Mouse (Mus musculus) neural tube, embryonic 13.5 days (tissue): ENCODE measurements around the gene Lamc3. TPM values are rescaled to one million over a fixed set of nuclear protein-coding genes. Genes with fewer than 3 reads are reported as not detected.
A peak's percentile ranks its signal among the peaks of the same experiment; 100 is the strongest.

Source experiments
- ATAC-seq: fragments of 200-750 bp; cut with Nextera tagmentation; 2 replicates; pipeline ENCODE4 v1.8.0; 2017; ENCODE audit warnings: low read depth, mild to moderate bottlenecking, moderate TSS enrichment, moderate library complexity
- H3K27ac ChIP-seq: fragments of 300-500 bp; sonication (generic); replicated peaks from 2 replicates; pipeline ENCODE4 v1.5.1; 2015; ENCODE audit warnings: moderate library complexity, mild to moderate bottlenecking, inconsistent platforms
- H3K27me3 ChIP-seq: fragments of 300-500 bp; sonication (generic); 2 replicates; pipeline ENCODE4 v1.6.1; 2015; ENCODE audit warnings: mild to moderate bottlenecking, inconsistent platforms
- H3K36me3 ChIP-seq: fragments of 300-500 bp; sonication (generic); 2 replicates; pipeline ENCODE4 v1.6.1; 2015; ENCODE audit warnings: mild to moderate bottlenecking, inconsistent platforms
- H3K4me1 ChIP-seq: fragments of 300-500 bp; sonication (generic); replicated peaks from 2 replicates; pipeline ENCODE4 v1.6.1; 2015; ENCODE audit warnings: inconsistent platforms
- H3K4me2 ChIP-seq: fragments of 300-500 bp; sonication (generic); 2 replicates; pipeline ENCODE4 v1.6.1; 2015; ENCODE audit warnings: inconsistent platforms, mild to moderate bottlenecking, moderate library complexity
- H3K4me3 ChIP-seq: fragments of 300-500 bp; sonication (generic); 2 replicates; pipeline ENCODE4 v1.5.1; 2015; ENCODE audit warnings: mild to moderate bottlenecking, inconsistent platforms
- H3K9ac ChIP-seq: fragments of 300-500 bp; sonication (generic); 2 replicates; pipeline ENCODE4 v1.6.1; 2015; ENCODE audit warnings: moderate library complexity, mild to moderate bottlenecking, inconsistent platforms
- H3K9me3 ChIP-seq: fragments of 300-500 bp; sonication (generic); 2 replicates; pipeline ENCODE4 v1.6.1; 2016; ENCODE audit warnings: inconsistent platforms
- WGBS: fragments of 180-500 bp; shearing (Covaris S2); methylation state at CpG from one replicate; pipeline ENCODE4 v1.1.7; 2015; 5-methylcytosine and 5-hydroxymethylcytosine counted together
- polyA plus RNA-seq: library from polyadenylated mRNA; unstranded; fragments of >200 nt; fragmentation: Nextera tagmentation; extraction: Ambion mirVana; gene quantifications from 2 replicates; pipeline ENCODE4 v1.2.1, GENCODE M21; 2015

Lamc3 gene
- polyA plus RNA-seq, 1 experiment from 2014 or later, result 5.7 TPM

DNA sequence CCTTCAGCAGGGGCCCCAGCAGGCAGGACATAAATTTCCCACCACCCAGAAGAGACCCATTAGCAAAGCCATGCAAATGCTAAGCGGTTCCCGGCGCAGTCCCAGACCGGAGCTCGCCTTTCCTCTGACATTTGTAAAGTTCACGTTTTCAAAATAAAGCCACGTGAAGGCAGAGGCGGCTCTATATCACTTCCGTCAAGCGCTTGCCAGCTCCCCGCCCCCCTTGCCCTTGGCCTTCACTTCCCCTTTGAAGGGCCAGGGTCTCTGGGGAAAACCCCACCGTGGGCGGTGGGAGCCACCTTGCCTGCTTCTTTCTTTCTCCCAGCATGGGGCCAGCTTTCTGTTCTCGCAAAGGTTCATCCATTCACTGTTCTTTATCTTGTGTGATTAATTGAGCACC, 6.2 kb upstream of the Lamc3 start:
- H3K4me1 ChIP-seq, result peaks cover 33% of the 10 kb centered on the region
- peak overlapping the region; percentile 11; the same call in 1 of the 2 replicates for H3K4me2 ChIP-seq
- no peaks in the 10 kb centered on the region for H3K9me3 ChIP-seq
- peaks cover 45% of the 10 kb centered on the region for H3K27me3 ChIP-seq
- ATAC-seq, result no peak
- peak overlapping the region; percentile 12; the same call in 1 of the 2 replicates for H3K9ac ChIP-seq
- H3K36me3 ChIP-seq, result no peaks in the 10 kb centered on the region
- WGBS, result 2% methylated on average over 14 of the region's 14 CpGs
- H3K27ac ChIP-seq, result no peak overlapping the region
- H3K4me3 ChIP-seq, result no peak overlapping the region

DNA sequence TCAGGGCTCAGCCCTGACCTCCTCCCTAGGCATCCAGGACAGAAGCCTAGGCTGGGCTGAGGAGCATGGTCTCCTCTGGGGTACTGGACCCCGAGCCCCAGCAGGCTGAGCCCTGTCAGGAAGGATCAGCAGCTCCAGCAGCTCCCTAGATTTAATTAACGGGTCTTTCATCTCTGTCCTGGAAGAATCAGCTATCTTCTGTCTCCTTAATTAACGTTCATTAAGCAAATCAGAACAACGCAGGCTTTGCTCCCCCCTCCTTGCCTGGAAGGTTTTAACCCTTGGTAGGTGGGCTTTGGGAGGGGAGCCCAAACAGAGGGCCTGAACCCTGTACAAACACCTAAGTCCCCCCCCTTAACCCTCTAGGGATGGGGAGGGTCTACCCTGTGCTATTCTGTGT, 4.0 kb upstream of the Lamc3 start:
- WGBS, result 27% methylated on average over 4 of the region's 4 CpGs
- peaks cover 67% of the 10 kb centered on the region for H3K27me3 ChIP-seq

DNA sequence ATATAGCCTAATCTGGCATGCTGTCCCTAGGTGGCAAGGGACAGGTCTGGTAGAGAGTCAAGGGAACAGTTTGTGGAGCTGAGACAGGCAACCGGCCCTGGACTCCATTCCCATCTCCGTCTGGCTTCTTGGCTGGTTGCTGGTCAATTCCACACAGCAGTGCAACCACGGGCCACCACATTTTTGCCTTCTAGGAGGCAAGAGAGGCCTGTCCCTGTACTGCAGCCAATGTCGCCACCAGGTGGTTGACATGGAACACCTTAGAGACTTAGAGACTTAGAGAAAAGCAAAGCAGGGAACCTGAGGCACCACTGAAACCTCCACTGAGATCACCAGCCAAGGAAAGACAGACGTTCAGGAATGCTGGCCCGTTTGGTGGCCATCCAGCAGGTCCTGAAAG, 2.3 kb upstream of the Lamc3 start:
- H3K4me3 ChIP-seq, result no peak overlapping the region
- H3K9me3 ChIP-seq, result no peaks in the 10 kb centered on the region
- no peak overlapping the region for H3K9ac ChIP-seq
- ATAC-seq, result no peak
- peaks cover 85% of the 10 kb centered on the region for H3K27me3 ChIP-seq
- H3K36me3 ChIP-seq, result no peaks in the 10 kb centered on the region
- H3K27ac ChIP-seq, result no peak overlapping the region
- 31% methylated on average over 6 of the region's 6 CpGs for WGBS
- H3K4me1 ChIP-seq, result peaks cover 18% of the 10 kb centered on the region
- no peak overlapping the region for H3K4me2 ChIP-seq

More for the DNA sequence above, 4.0 kb upstream of the Lamc3 start:
- Histone ChIP-seq H3K4me3 (no peak overlapping the region), H3K9ac (no peak overlapping the region), H3K4me1 (peaks cover 32% of the 10 kb centered on the region), H3K36me3 (no peaks in the 10 kb centered on the region), H3K9me3 (no peaks in the 10 kb centered on the region), H3K4me2 (no peak overlapping the region), H3K27ac (no peak overlapping the region)
- ATAC-seq, result no peak

DNA sequence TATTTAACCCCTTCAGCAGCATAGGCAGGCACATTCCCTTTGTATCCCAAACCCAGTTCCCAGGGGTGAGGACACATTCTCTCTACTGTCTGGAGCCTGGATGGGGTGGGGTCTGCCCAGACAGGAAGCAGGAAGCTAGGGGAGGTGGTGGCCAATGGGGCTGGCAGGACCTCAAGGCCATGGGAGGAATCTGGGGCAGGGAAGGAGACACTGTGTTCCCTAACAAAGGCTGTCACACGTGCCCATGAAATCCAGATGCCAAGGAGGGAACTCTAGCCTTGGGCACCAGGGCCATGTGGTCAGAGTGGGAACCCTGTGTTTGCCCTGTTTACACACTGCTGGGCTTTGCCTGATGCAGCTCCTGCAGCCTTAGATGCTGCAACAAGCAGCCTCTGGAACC, 1.8 kb downstream of the Lamc3 start:
- H3K9ac ChIP-seq, result no peak overlapping the region
- H3K4me1 ChIP-seq, result peaks cover 24% of the 10 kb centered on the region
- WGBS, result 50% methylated on average over 1 of the region's 1 CpGs
- H3K36me3 ChIP-seq, result no peaks in the 10 kb centered on the region
- H3K4me3 ChIP-seq, result no peak overlapping the region
- 0 out of 2 replicates have a peak overlapping the region, but pooled peaks have one; percentile 40 for H3K4me2 ChIP-seq
- peaks cover 67% of the 10 kb centered on the region for H3K27me3 ChIP-seq
- no peak overlapping the region for H3K27ac ChIP-seq
- H3K9me3 ChIP-seq, result no peaks in the 10 kb centered on the region
- no peak for ATAC-seq

DNA sequence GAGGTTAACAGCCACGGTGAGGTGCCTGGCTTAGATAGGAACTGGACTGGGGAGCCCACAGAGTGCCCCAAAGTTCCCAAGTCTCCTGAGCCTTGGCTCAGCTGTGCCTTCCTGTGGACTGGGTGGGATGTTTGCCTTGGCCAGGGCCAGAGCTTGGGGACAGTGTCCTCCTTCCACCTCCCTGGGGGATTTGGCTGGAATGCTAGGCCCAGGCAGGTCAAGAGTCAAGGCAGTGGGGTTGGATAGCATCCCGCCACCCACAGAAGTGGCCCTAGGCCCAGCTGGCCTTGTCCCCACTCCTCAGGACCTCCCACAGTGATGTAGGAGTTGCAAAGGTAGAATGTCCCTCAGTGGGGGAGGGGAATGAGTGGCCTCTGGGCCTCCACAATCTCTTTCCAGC, 4.1 kb downstream of the Lamc3 start:
- Histone ChIP-seq H3K27me3 (peaks cover 44% of the 10 kb centered on the region), H3K4me2 (no peak overlapping the region), H3K36me3 (no peaks in the 10 kb centered on the region), H3K4me3 (no peak overlapping the region), H3K9me3 (no peaks in the 10 kb centered on the region), H3K27ac (no peak overlapping the region), H3K9ac (no peak overlapping the region), H3K4me1 (peaks cover 39% of the 10 kb centered on the region)
- WGBS, result 81% methylated on average over 2 of the region's 2 CpGs
- no peak for ATAC-seq

DNA sequence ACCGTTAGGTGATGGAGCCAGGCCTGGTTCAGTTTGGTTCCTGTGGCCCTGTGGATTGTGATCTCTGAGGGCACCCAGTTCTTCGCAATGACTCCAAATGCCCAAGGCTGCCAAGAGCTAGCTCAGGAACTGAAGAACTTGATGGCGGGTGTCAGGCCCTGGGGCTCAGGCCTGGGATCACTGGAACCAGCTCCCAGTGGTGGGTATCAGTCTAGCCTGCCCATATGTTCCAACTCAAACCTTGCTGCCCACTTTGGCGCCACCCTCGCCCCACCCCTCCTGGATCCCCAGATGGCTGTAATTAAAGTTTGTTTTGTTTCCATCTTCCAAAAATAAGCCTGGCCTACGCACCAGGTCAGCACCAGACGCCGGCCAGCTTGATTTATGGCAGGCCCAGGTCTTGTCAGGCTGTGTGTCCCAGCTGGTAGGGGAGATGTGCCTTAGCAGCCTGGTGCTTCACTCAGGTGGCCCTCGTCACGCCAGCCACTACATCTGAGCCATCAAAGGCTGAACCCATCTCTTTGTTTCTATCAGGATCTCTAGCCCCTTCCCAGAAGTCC, 6.1 kb downstream of the Lamc3 start:
- Histone ChIP-seq H3K4me1 (peaks cover 30% of the 10 kb centered on the region), H3K9ac (no peak overlapping the region)

DNA sequence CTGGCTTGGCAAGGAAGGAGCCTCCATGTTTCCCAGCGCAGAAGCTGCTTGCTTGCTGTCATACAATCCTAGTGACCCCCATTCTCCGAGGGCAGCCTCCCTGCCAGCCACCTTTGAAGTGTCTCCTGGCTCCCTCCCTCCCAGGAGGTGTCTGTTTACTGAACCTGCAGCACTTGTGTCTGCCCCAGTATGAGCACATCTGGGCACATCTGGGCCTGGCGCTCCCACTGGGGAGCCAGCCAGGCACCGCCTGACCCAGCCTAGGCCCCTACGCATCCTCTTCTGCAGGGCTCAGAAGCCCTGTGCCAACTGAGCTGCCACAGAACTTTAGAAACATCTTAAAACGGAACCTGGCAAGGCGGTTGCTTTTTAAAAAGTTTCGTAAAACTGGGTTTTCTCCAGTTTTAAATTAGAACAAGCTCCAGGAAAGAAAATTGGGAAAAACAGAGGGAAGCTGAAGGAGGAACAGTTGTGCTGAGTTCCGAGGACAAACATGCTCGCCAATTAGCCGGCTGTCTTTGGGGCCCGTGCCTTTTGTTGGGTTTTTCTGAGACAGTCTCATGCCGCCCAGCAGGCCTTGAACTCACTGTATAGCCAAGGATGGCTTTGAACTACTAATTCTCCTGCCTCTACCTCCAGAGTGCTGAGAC, 7.3 kb downstream of the Lamc3 start:
- Histone ChIP-seq H3K4me1 (peaks cover 30% of the 10 kb centered on the region), H3K4me2 (no peak overlapping the region), H3K9me3 (no peaks in the 10 kb centered on the region), H3K9ac (no peak overlapping the region), H3K27ac (no peak overlapping the region), H3K27me3 (peaks cover 12% of the 10 kb centered on the region; the same call in 1 of the 2 replicates), H3K4me3 (no peak overlapping the region), H3K36me3 (no peaks in the 10 kb centered on the region)
- 53% methylated on average over 13 of the region's 13 CpGs for WGBS
- ATAC-seq, result no peak

More for the DNA sequence above, 6.1 kb downstream of the Lamc3 start:
- H3K27ac ChIP-seq, result no peak overlapping the region
- ATAC-seq, result no peak
- peaks cover 24% of the 10 kb centered on the region for H3K27me3 ChIP-seq
- no peaks in the 10 kb centered on the region for H3K36me3 ChIP-seq
- no peak overlapping the region for H3K4me3 ChIP-seq
- H3K4me2 ChIP-seq, result no peak overlapping the region
- 57% methylated on average over 10 of the region's 10 CpGs for WGBS
- no peaks in the 10 kb centered on the region for H3K9me3 ChIP-seq

DNA sequence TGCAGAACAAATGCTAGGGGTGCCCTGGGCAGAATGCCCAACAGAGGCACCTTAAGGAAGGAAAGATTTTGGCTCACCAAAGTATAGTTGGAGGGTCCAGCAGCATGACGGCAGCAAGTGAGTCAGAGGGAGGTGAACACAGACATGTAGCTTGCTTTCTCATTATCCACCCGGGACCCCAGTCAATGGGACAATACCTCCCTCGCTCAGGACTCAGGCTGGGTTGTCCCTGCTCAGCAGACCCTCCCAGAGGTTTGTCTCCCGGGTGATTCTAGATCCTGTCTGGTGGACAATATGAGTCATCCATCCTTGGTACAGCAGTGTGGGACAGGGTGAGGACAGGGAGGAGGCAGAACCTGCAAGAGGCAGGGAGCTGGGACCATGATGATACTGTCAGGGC, 13.8 kb downstream of the Lamc3 start:
- Histone ChIP-seq H3K9me3 (no peaks in the 10 kb centered on the region), H3K27me3 (no peaks in the 10 kb centered on the region), H3K4me1 (peaks cover 17% of the 10 kb centered on the region), H3K36me3 (no peaks in the 10 kb centered on the region), H3K9ac (no peak overlapping the region), H3K4me2 (no peak overlapping the region), H3K27ac (no peak overlapping the region), H3K4me3 (no peak overlapping the region)
- no peak for ATAC-seq
- 68% methylated on average over 4 of the region's 4 CpGs for WGBS

DNA sequence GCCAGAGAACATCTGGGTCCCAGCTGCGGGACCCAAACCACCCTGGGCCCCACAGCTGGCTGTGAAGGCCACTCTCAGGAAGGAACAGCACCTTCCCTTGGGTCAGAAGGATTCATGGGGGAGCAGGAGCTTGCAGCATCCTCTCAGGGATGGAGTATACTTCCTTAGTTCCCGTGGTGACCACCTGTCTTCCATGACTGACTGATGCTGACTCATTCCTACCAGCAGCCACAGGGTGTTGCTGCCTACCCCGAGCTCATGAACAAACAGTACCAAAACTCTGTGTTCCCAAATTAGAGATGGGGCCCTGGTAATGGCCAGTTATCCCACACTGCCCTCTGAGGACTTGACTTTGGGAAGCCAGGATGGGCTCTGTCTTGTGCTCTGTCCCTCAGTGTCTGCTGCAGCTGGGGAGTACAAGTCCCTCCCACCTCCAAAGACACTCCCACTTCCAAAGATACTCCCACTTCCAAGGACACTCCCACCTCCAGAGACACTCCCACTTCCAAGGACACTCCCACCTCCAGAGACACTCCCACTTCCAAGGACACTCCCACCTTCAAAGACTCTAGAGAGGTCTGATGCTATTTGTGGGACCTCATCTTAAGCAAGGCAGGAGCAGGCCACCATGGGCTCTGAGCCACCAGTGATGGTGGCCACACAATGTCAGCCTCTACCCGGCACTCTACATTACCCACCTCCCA, 14.7 kb downstream of the Lamc3 start:
- Histone ChIP-seq H3K4me1 (peaks cover 17% of the 10 kb centered on the region), H3K27me3 (no peaks in the 10 kb centered on the region), H3K4me3 (no peak overlapping the region), H3K4me2 (no peak overlapping the region), H3K27ac (no peak overlapping the region), H3K9me3 (no peaks in the 10 kb centered on the region), H3K9ac (no peak overlapping the region), H3K36me3 (no peaks in the 10 kb centered on the region)
- WGBS, result 57% methylated on average over 4 of the region's 4 CpGs
- no peak for ATAC-seq

DNA sequence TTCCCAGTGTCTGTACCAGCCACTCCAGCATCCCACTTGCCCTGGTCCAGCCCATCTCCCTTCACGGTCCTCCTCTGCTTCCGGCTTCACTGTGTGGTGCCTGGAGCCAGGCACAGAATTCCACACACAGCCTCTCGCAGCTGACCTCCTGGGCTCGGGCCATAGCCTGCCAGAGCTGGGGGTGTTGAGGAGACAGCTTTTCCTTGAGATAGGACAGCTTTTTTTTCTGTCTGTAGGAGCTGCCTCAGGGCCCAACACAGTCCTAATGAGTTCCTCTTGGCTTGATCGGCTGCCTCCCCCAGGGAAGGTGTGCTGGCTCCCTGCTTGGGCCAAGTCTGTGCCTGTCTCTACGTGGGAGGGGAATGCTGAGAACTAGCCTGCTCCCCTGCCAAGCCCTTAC, 17.0 kb downstream of the Lamc3 start:
- no peak for ATAC-seq
- no peaks in the 10 kb centered on the region for H3K27me3 ChIP-seq
- H3K27ac ChIP-seq, result no peak overlapping the region
- whole genome bisulfite sequencing, result 20% methylated on average over 6 of the region's 6 CpGs
- H3K4me2 ChIP-seq, result no peak overlapping the region
- H3K9ac ChIP-seq, result no peak overlapping the region
- H3K4me3 ChIP-seq, result no peak overlapping the region
- no peaks in the 10 kb centered on the region for H3K36me3 ChIP-seq
- peaks cover 17% of the 10 kb centered on the region for H3K4me1 ChIP-seq
- H3K9me3 ChIP-seq, result no peaks in the 10 kb centered on the region

DNA sequence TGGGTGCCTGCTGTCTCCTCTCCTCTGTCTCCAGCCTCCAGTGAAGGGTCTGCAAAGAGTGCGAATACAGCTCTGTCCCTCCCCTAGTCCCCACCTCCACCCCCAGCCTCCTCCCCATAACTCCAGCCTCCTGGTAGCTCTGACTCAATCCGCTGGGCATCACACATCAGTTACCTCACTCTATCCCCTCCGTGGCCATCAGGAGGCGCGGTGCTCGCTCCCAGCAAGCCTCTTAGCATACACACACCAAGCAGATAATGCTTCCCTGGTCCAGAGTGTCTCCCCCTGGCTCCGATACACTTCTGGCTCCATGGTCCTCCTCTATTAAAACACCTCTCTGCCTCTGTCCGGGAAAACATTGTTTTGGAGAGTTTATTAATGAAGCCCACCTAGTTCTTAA, 17.5 kb downstream of the Lamc3 start:
- no peaks in the 10 kb centered on the region for H3K36me3 ChIP-seq

DNA sequence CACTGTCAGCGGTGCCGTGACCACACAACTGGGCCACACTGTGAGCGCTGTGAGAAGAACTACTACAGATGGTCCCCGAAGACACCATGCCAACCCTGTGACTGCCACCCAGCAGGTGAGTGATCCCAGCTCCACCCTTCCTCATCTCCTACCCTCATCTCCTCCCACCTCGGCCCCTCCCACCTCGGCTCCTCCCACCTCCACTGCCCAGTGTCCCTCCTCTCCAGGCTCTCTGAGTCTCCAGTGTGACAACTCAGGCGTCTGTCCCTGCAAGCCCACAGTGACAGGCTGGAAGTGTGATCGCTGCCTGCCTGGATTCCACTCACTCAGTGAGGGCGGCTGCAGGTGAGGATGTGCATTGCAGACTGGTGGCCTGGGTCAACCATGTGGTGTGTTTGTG, 18.6 kb downstream of the Lamc3 start:
- H3K4me1 ChIP-seq, result peaks cover 10% of the 10 kb centered on the region
- no peak overlapping the region for H3K9ac ChIP-seq
- no peak overlapping the region for H3K4me2 ChIP-seq
- H3K36me3 ChIP-seq, result no peaks in the 10 kb centered on the region
- no peak overlapping the region for H3K4me3 ChIP-seq
- WGBS, result 44% methylated on average over 9 of the region's 9 CpGs
- H3K27me3 ChIP-seq, result no peaks in the 10 kb centered on the region
- no peak overlapping the region for H3K27ac ChIP-seq
- ATAC-seq, result no peak
- H3K9me3 ChIP-seq, result no peaks in the 10 kb centered on the region

More for the DNA sequence above, 17.5 kb downstream of the Lamc3 start:
- Histone ChIP-seq H3K27ac (no peak overlapping the region), H3K9ac (no peak overlapping the region), H3K9me3 (no peaks in the 10 kb centered on the region), H3K4me3 (no peak overlapping the region), H3K4me1 (peaks cover 15% of the 10 kb centered on the region), H3K27me3 (no peaks in the 10 kb centered on the region), H3K4me2 (no peak overlapping the region)
- no peak for ATAC-seq
- WGBS, result 12% methylated on average over 8 of the region's 8 CpGs
